Mouse (Mus musculus) kidney, embryonic 16.5 days (tissue): Measurements from ENCODE around the gene Tnks2. TPM values are rescaled to one million over a fixed set of nuclear protein-coding genes. Genes with fewer than 3 reads are reported as not detected.
"Not testable (repeated sequence)": the region's sequence is repeated elsewhere in the genome, so short reads cannot be mapped to it uniquely, and the experiment has no call there.

Experiments
- ATAC-seq: fragments of 200-750 bp; cut with Nextera tagmentation; 2 replicates; pipeline ENCODE4 v1.8.0; 2017; ENCODE audit warnings: moderate TSS enrichment; ENCODE audit not compliant: low FRiP score, low TSS enrichment
- H3K27ac ChIP-seq: fragments of 300-500 bp; sonication (generic); 2 replicates; pipeline ENCODE4 v1.5.1; 2014; ENCODE audit warnings: low read length
- H3K27me3 ChIP-seq: fragments of 300-500 bp; sonication (generic); 2 replicates; pipeline ENCODE4 v1.6.1; 2014; ENCODE audit warnings: low read length, control low read depth, mixed read lengths; ENCODE audit not compliant: insufficient read depth
- H3K36me3 ChIP-seq: fragments of 300-500 bp; sonication (generic); 2 replicates; pipeline ENCODE4 v1.6.1; 2014; ENCODE audit warnings: low read length, control low read depth, mixed read lengths; ENCODE audit not compliant: insufficient read depth
- H3K4me1 ChIP-seq: fragments of 300-500 bp; sonication (generic); 2 replicates; pipeline ENCODE4 v1.6.1; 2014; ENCODE audit warnings: low read length, control low read depth, mixed read lengths; ENCODE audit not compliant: insufficient read depth
- H3K4me2 ChIP-seq: fragments of 300-500 bp; sonication (generic); replicated peaks from 2 replicates; pipeline ENCODE4 v1.6.1; 2014; ENCODE audit warnings: low read depth, low read length
- H3K4me3 ChIP-seq: fragments of 300-500 bp; sonication (generic); 2 replicates; pipeline ENCODE4 v1.5.1; 2014; ENCODE audit warnings: mild to moderate bottlenecking, low read length
- H3K9ac ChIP-seq: fragments of 300-500 bp; sonication (generic); replicated peaks from 2 replicates; pipeline ENCODE4 v1.6.1; 2014; ENCODE audit warnings: low read length
- H3K9me3 ChIP-seq: fragments of 300-500 bp; sonication (generic); 2 replicates; pipeline ENCODE4 v1.6.1; 2016; ENCODE audit warnings: low read length, control low read depth
- WGBS: fragments of 180-500 bp; shearing (Covaris S2); extraction: QIAGEN DNeasy Blood & Tissue Kit; methylation state at CpG from one replicate; pipeline ENCODE4 v1.1.7; 2014; 5-methylcytosine and 5-hydroxymethylcytosine counted together
- polyA plus RNA-seq: library from polyadenylated mRNA; unstranded; fragments of >200 nt; fragmentation: Nextera tagmentation; extraction: Ambion mirVana; gene quantifications from 2 replicates; pipeline ENCODE4 v1.2.1, GENCODE M21; 2015

The Tnks2 gene
- polyA plus RNA-seq, 1 experiment from 2014 or later, result 41.9 TPM

- no peak overlapping the region for H3K4me3 ChIP-seq
- H3K9ac ChIP-seq, result no peak overlapping the region
- no peaks in the 10 kb centered on the region for H3K4me1 ChIP-seq
- no peak overlapping the region for H3K27ac ChIP-seq
- no peaks in the 10 kb centered on the region for H3K9me3 ChIP-seq
- no peaks in the 10 kb centered on the region for H3K27me3 ChIP-seq
- ATAC-seq, result no peak
- H3K36me3 ChIP-seq, result peaks cover 49% of the 10 kb centered on the region
- WGBS, result 89% methylated on average over 5 of the region's 5 CpGs
- no peak overlapping the region for H3K4me2 ChIP-seq
Measured at GRCm38 (mm10) chr19:36845924-36846323, 11.9 kb downstream of the Tnks2 start.

- no peaks in the 10 kb centered on the region for H3K27me3 ChIP-seq
- H3K27ac ChIP-seq, result no peak overlapping the region
- H3K9ac ChIP-seq, result no peak overlapping the region
- no peaks in the 10 kb centered on the region for H3K4me1 ChIP-seq
- H3K4me3 ChIP-seq, result no peak overlapping the region
- H3K4me2 ChIP-seq, result no peak overlapping the region
- 94% methylated on average over 2 of the region's 2 CpGs for WGBS
- no peak for ATAC-seq
- H3K36me3 ChIP-seq, result peaks cover 48% of the 10 kb centered on the region
- H3K9me3 ChIP-seq, result no peaks in the 10 kb centered on the region
Measured at GRCm38 (mm10) chr19:36853831-36854230, 19.8 kb downstream of the Tnks2 start.

- WGBS, result 57% methylated on average over 9 of the region's 9 CpGs
- Histone ChIP-seq H3K27me3 (no peaks in the 10 kb centered on the region), H3K9me3 (no peaks in the 10 kb centered on the region), H3K4me3 (no peak overlapping the region), H3K27ac (no peak overlapping the region), H3K36me3 (peaks cover 49% of the 10 kb centered on the region), H3K4me1 (no peaks in the 10 kb centered on the region), H3K9ac (no peak overlapping the region), H3K4me2 (no peak overlapping the region)
- no peak for ATAC-seq
Measured at GRCm38 (mm10) chr19:36857851-36858250, 23.8 kb downstream of the Tnks2 start.

- H3K9ac ChIP-seq, result no peak overlapping the region
- WGBS, result 96% methylated on average over 5 of the region's 5 CpGs
- peaks cover 49% of the 10 kb centered on the region for H3K36me3 ChIP-seq
- no peak overlapping the region for H3K27ac ChIP-seq
- ATAC-seq, result no peak
- H3K4me2 ChIP-seq, result no peak overlapping the region
- H3K27me3 ChIP-seq, result no peaks in the 10 kb centered on the region
- H3K9me3 ChIP-seq, result no peaks in the 10 kb centered on the region
- no peak overlapping the region for H3K4me3 ChIP-seq
- H3K4me1 ChIP-seq, result no peaks in the 10 kb centered on the region
Measured at GRCm38 (mm10) chr19:36860393-36860792, 26.4 kb downstream of the Tnks2 start.

GRCm38 (mm10) chr19:36865905-36866304 is 31.9 kb downstream of the Tnks2 start:
- no peaks in the 10 kb centered on the region for H3K27me3 ChIP-seq
- no peaks in the 10 kb centered on the region for H3K4me1 ChIP-seq
- H3K4me3 ChIP-seq, result no peak overlapping the region
- H3K9me3 ChIP-seq, result no peaks in the 10 kb centered on the region
- WGBS, result 85% methylated on average over 5 of the region's 5 CpGs
- H3K36me3 ChIP-seq, result peaks cover 45% of the 10 kb centered on the region
- H3K4me2 ChIP-seq, result no peak overlapping the region
- ATAC-seq, result no peak
- H3K27ac ChIP-seq, result no peak overlapping the region
- no peak overlapping the region for H3K9ac ChIP-seq

- no peak overlapping the region for H3K4me2 ChIP-seq
- H3K9ac ChIP-seq, result no peak overlapping the region
- H3K9me3 ChIP-seq, result no peaks in the 10 kb centered on the region
- H3K27me3 ChIP-seq, result no peaks in the 10 kb centered on the region
- ATAC-seq, result no peak
- H3K4me1 ChIP-seq, result no peaks in the 10 kb centered on the region
- no peak overlapping the region for H3K4me3 ChIP-seq
- WGBS, result 88% methylated on average over 8 of the region's 8 CpGs
- no peak overlapping the region for H3K27ac ChIP-seq
- H3K36me3 ChIP-seq, result peaks cover 43% of the 10 kb centered on the region
Measured at GRCm38 (mm10) chr19:36867416-36867815, 33.4 kb downstream of the Tnks2 start.

- not testable (repeated sequence) for ATAC-seq, H3K4me1 ChIP-seq, H3K27me3 ChIP-seq, H3K27ac ChIP-seq, H3K4me2 ChIP-seq, H3K9ac ChIP-seq, H3K9me3 ChIP-seq, H3K4me3 ChIP-seq
- peaks cover 46% of the 10 kb centered on the region for H3K36me3 ChIP-seq
- 74% methylated on average over 3 of the region's 3 CpGs for WGBS
Measured at GRCm38 (mm10) chr19:36868675-36869074, 34.6 kb downstream of the Tnks2 start.

- Histone ChIP-seq H3K4me2 (no peak overlapping the region), H3K27ac (no peak overlapping the region), H3K4me3 (no peak overlapping the region), H3K36me3 (peaks cover 64% of the 10 kb centered on the region), H3K9me3 (no peaks in the 10 kb centered on the region), H3K9ac (no peak overlapping the region), H3K4me1 (no peaks in the 10 kb centered on the region), H3K27me3 (no peaks in the 10 kb centered on the region)
- 94% methylated on average over 2 of the region's 2 CpGs for WGBS
- ATAC-seq, result no peak
Measured at GRCm38 (mm10) chr19:36874651-36875050, 40.6 kb downstream of the Tnks2 start.

- no peak for ATAC-seq
- Histone ChIP-seq H3K9me3 (no peaks in the 10 kb centered on the region), H3K4me2 (no peak overlapping the region), H3K36me3 (peaks cover 76% of the 10 kb centered on the region), H3K27me3 (no peaks in the 10 kb centered on the region), H3K4me3 (no peak overlapping the region), H3K9ac (no peak overlapping the region), H3K27ac (no peak overlapping the region), H3K4me1 (no peaks in the 10 kb centered on the region)
Measured at GRCm38 (mm10) chr19:36877329-36877728, 43.3 kb downstream of the Tnks2 start.

GRCm38 (mm10) chr19:36878743-36879495 is 44.9 kb downstream of the Tnks2 start:
- Histone ChIP-seq H3K9me3 (no peaks in the 10 kb centered on the region), H3K36me3 (peaks cover 78% of the 10 kb centered on the region), H3K4me2 (no peak overlapping the region), H3K27me3 (no peaks in the 10 kb centered on the region), H3K27ac (no peak overlapping the region), H3K9ac (no peak overlapping the region), H3K4me3 (no peak overlapping the region), H3K4me1 (no peaks in the 10 kb centered on the region)
- no peak for ATAC-seq
- WGBS, result 88% methylated on average over 11 of the region's 11 CpGs
